Mouse (Mus musculus) urinary bladder, postnatal 4 days (tissue): ENCODE data around the gene Psme1.

Source experiments
- DNase-seq, 2 experiments: peaks; one replicate each; pipeline ENCODE4 v3.0.0; 2021 to 2022; ENCODE audit warnings: low spot score in 2 of 2

Gene Psme1

GRCm38 (mm10) chr14:55570588-55570987, 7.3 kb upstream of the Psme1 start:
- no peak for DNase-seq

GRCm38 (mm10) chr14:55571760-55572159, 6.2 kb upstream of the Psme1 start:
- no peak for DNase-seq

DNA sequence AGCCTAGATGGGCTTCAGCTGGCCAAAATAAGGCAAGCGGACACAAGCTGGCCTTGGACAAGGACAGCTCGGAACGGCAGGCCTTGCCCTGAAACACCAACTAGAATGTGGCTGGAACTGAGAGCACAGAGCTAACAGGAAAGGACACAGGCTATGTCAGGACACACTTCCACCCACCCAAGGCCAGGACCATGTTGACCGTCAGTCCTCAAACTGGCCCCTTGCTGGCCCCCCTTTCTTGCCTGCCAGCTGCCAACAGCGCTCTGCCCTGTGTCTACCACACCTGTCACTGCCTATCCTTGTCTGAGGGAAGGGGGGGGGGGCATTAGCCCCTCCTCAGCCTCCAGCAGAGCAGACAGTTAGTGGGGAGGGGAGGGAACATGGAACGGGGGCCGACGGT, 2.6 kb upstream of the Psme1 start, which contains the start of gene Fitm1:
TSS of gene Fitm1 (plus strand) at position 316 of the 400 bp plus-strand sequence.
- DNase-seq: no peak

GRCm38 (mm10) chr14:55575711-55576110, 2.2 kb upstream of the Psme1 start:
- DNase-seq: no peak

DNA sequence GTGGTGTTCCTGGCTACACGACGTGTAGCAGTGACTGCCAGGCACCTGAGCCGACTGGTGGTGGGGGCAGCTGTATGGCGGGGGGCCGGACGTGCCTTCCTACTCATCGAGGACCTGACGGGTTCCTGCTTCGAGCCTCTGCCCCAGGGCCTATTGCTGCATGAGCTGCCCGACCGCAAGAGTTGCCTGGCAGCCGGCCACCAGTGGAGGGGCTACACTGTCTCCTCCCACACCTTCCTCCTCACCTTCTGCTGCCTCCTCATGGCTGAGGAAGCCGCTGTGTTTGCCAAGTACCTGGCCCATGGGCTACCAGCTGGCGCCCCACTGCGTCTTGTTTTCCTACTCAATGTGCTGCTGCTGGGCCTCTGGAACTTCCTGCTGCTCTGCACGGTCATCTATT, 1.5 kb upstream of the Psme1 start:
- DNase-seq: no peak

DNA sequence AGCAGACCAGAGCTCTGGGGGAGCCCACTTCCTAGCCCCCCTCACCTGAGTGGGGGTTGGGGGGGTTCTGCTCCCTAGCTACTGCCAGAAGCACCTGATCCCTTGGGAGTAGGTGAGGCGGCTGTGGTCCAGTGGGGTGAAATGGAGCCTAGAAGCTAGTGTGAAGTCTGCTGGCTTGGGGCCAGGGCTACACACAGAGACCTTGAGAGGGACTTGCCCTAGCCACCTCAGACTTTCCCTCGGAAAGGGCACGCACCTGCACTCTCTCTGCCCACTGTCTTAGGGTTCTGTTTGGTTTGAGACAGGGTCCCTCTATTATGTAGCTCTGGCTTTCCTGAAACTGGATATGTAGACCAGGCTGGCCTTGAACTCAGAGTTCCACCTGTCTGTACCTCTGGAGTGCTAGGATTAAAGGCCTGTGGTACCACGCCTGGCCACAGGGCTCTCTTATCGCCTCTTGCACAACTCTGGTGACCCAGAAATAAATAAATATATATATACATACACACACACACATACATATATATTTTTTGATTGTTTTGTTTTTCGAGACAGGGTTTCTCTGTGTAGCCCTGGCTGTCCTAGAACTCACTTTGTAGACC, 846 bp downstream of the Psme1 start:
- DNase-seq: peak in 1 of 2 experiments; percentile 43

- DNase-seq: no peak
Measured at GRCm38 (mm10) chr14:55579511-55580496, 1.9 kb downstream of the Psme1 start.

DNA sequence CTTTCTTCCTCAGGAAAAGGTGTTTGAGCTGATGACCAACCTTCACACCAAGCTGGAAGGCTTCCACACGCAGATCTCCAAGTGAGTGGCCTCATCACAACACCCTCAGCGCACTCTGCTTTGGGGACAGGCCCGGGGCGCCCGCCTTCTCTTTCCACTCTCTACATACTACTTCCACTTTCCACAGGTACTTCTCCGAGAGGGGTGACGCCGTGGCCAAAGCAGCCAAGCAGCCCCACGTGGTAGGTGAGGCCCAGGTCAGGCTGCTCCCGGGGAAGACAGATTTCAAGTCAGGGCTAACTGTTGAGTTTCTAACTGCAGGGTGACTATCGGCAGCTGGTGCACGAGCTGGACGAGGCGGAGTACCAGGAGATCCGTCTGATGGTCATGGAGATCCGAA, 2.8 kb downstream of the Psme1 start:
- no peak for DNase-seq

DNA sequence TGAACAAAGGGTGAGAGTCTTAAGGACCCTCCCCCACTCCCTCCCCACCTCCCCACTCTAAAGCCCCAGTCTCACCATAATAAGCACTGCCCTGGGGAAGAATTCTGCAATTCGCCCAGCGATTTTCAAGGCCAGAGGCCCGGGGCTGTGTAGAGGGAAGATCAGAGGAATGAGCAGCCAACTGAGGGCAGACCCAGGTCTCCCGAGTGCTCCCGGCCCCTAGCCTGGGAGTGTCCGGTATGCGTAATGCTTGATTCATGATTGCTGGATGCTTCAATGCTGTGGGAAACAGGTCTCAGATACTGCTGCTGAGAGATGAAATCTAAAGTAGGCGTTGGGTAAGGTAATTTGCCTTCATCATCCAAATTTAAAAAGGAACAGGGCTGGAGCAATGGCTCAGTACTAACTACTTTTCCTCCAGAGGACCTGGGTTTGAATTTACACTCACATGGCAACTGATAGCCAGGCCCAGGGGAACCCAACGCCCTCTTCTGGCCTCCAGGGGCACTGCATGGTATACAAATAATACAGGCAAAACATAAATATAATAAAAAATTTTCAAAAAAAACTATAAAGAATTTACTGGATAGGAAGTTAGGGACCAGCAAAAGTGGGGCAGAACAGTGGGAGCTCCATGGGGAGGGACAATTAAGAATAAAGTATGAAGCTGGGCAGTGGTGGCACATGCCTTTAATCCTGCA, 4.2 kb downstream of the Psme1 start:
- no peak for DNase-seq

GRCm38 (mm10) chr14:55584303-55584701, 6.4 kb downstream of the Psme1 start:
- no peak for DNase-seq

DNA sequence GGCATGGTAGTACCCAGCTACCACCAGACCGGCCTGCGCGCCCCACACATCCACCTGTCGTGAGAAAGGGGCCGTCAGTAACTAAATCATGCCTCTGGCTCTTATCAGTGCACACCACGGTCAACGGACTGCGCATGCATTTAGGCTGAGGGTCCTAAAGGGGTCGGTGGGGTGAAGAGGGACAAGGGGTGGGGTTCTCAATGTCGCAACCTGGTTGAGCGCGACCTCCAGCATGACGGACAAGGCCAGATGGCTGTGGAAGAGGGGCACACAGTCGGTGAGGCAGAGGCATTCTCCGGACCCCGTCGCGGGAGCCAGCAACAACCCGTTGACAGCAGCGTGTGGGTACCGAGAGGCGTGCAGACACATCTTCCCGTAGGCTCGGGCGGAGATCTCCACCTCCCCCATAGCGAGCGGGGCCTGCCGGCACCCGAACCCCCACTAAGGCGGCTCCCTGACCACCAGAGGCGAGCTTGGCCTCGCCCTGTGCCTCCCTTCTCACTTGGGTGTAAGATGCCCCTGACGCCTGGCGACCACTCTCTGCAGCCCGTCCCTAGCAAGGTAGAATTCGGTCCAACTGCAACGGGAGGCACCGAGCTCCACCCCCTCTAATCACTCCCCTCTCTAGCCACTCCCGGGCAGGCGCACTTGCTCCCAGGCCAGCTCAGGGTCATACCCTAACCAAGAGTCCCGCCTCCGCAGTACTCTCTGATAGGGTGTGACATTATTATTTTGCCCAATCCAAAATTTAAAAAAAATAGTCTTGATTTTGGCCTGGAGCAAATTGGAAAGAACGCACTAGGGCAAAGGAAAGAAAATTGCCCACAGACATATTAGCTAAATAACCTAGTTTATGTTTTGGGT, 7.0 kb downstream of the Psme1 start, which contains the start of gene Emc9:
TSS of gene Emc9 (minus strand) at position 601 of the 864 bp plus-strand sequence.
- DNase-seq: peak; percentile 62 to 73

GRCm38 (mm10) chr14:55585566-55585960, 7.6 kb downstream of the Psme1 start:
- no peak for DNase-seq

DNA sequence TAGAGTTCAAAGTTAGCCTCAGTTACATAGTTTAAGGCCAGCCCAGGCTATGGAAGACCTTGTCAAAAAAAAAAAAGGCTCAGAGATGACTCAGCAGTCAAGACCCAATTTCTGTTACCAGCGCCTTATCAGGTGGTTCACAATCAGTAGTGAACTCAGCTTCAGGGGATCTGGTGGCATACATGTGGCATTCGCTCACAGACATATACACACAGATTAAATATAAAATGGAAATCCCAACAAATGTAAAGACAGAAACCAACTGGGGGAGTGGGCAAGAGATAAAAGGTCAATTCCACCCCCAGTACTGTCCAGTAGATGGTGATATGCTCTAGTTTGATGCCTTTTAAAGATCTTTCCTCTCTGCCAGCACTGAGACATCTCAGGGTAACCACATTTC, 8.2 kb downstream of the Psme1 start:
- no peak for DNase-seq

- no peak for DNase-seq
Measured at GRCm38 (mm10) chr14:55589271-55589670, 11.3 kb downstream of the Psme1 start.

GRCm38 (mm10) chr14:55589771-55590448, 12.0 kb downstream of the Psme1 start:
- DNase-seq: no peak

DNA sequence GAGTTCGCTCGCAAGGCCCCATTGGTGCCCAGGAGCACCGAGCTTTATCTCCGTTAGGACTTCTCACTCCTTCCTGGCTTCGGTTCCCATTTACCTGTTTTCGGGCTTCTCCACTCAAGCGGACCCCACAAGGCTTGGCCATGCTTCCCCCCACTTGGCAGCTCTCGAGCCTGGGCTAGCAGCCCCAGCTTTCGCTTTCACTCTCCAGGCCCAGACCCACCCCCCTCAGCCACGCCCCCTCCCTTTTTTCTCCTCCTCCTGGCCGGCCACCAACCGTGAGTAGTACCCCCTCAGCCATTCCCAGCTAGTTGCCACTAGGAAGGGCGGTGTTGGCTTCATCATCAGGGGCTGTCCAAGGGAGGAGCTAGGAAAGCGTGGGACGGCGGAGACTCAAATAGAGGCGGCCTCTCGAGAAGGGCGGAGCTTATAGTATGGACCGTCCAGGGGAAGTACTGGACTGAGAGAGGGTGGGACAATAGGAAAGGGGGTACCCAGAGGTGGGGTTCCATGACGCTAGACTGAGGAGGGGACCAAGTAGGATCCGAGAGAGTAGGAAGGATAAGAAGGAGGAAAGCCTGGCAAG, 12.9 kb downstream of the Psme1 start, which contains the start of gene Psme2:
TSS of gene Psme2 (minus strand) at position 366 of the 583 bp plus-strand sequence.
- peak; percentile 93 to 94 for DNase-seq

GRCm38 (mm10) chr14:55591331-55591891, 13.5 kb downstream of the Psme1 start, which contains the start of gene Rnf31:
Rnf31 (plus strand) TSS chr14:55591708.
- peak; percentile 92 to 94 for DNase-seq

GRCm38 (mm10) chr14:55592226-55592625, 14.3 kb downstream of the Psme1 start:
- no peak for DNase-seq

DNA sequence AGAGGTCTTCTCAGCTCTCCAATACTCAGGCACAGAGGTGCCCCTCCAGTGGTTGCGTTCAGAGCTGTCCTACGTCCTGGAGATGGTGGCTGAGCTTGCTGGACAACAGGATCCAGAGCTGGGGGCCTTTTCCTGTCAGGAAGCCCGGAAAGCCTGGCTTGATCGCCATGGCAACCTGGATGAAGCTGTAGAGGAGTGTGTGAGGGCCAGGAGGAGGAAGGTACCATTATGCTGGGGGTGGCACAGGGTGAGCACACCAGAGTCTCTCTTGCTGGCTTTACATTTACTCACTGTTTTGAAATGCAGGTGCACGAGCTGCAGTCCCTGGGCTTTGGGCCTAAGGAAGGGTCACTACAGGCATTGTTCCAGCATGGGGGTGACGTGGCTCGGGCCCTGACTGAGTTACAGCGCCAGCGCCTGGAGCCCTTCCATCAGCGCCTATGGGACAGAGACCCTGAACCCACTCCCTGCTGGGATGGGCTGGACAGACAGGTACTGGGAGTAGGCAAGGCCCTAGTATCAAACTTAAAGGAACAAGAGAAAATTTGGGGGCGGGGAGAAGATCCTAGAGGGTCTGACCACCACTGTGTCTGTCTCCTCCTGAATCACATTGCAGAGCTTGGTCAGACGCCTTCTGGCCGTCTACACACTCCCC, 18.2 kb downstream of the Psme1 start:
- no peak for DNase-seq
